Mouse (Mus musculus): Measurements from ENCODE around the gene Gm49318.
"Not testable (repeated sequence)": the region's sequence is repeated elsewhere in the genome, so short reads cannot be mapped to it uniquely, and the experiment has no call there.

Gm49318 gene

GRCm38 (mm10) chr9:22070791-22071573 lies at the start of gene Gm49318, which contains the start of gene Zfp653:
Gm49318 (minus strand) TSS chr9:22071259.
Zfp653 (minus strand) TSS chr9:22071376.
- peak; percentile 99 for DNase-seq

- no peak for DNase-seq
Observed at GRCm38 (mm10) chr9:22119543-22119942, 48.5 kb upstream of the Gm49318 start.

DNA sequence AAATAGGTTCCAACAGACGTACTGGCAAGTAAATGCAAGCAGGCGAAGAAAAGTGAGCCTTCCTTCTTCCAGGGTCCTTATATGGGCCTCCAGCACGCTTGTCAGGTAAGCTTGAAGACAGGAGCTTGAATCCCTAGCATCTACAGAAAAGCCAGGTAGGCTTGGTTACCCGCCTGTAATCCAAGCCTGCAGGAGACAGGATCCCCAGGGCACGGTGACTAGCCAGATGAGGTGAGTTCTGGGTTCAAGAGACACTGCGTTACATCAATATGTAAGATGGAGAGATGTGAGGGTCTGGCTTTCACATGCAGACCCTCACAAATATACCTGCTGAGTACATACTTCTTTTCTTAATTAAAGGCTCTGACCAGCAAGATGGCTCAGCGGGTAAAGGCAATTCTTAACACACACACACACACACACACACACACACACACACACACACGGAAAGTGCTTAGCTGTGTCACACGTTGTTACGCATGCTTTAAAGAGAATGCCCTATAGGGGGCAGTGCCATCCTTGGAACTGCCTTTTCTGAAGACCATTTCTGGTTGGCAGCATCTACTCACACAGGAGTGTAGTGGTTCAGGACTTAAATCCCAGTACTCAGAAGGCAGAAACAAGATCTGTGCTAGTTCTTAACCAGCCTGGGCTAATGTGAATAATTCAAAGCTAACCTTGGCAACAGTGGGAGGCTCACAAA lies 46.8 kb upstream of the Gm49318 start:
- peak; percentile 70 for DNase-seq

GRCm38 (mm10) chr9:22116740-22117426 lies 45.8 kb upstream of the Gm49318 start, which contains the start of gene Elof1:
Elof1 (minus strand) TSS chr9:22117172.
- peak; percentile 98 for DNase-seq

- no peak for DNase-seq
Observed at GRCm38 (mm10) chr9:22116086-22116485, 45.0 kb upstream of the Gm49318 start.

- DNase-seq = no peak
Observed at GRCm38 (mm10) chr9:22115635-22116034, 44.6 kb upstream of the Gm49318 start.

DNA sequence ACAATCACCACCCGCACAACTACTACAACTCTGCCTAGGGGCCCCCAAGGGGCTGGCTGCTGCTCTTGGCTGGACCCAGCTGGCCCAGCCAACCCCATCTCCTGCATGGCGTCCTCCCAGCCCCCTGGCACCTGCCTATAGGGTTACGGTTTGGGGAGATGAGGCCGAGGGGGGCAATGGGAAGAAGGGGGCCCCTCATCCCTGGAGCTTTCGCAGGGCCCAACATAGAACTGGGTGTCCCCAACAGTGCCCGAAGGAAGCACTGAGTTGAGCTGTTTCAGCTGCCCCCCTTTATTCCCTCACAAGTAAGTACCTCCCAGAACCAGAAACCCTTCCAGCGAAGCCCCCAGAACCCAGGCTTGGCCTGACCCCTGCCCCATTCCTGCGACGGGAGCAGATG lies 37.1 kb upstream of the Gm49318 start:
- no peak for DNase-seq

- peak; percentile 47 for DNase-seq
Observed at GRCm38 (mm10) chr9:22099922-22100321, 28.9 kb upstream of the Gm49318 start.

DNA sequence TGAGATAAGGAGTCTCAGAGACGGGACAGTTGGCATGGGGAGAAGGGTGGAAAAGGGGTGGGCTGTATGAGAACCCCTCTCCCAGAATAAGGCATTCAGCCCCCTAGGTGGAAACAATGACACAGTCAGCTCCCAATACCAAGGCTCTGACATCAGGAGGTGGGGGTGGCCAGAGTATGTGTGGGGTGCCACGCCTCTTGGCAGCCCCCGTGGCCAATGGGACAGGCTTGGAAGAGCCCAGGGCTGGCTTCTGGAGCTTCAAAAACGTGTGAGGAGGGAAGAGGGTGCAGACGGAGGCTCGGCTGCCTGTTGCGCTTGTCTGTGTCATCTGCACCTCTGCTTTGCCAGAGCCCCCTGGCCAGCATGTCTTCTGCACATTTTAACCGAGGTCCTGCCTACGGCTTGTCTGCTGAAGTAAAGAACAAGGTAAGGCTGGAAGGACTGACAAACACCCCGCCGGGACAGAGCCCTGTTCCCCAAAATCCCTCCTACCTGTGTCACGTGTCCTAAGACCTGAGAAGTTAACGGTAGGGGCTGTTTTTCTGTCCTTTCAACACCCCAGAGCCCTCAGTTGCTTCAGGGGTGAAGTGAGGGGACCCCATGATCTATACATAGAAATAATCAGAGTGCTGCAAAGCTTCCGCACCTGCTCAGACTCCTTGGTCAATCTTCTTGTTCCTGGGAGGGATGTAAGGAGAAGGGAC lies 28.1 kb upstream of the Gm49318 start, which contains the start of gene Cnn1:
Gene Cnn1, plus strand, starts transcription at position 224 of the 704 bp plus-strand sequence.
- peak; percentile 29 for DNase-seq

DNA sequence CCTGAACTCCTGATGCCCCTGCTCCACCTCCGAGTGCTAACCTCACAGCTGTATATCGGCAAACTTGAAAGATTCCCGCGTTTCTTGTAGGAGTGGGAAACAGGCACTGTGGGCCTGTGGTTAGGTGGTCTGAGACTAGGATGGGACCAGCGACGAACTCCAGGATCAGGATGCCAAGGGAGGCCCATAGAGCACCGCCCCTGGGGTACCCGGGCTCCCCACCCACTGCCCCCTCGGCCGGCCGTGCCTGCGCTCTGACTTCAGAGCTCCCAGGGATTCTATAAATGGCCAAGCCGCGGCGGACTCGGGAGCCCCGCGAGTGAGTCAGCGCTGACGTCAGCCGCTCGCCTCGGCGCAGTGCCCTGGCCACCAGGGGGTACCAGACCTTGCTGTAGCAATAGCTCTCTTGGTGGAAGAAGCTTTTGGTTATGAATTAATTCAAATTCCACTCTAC lies 24.8 kb upstream of the Gm49318 start:
- DNase-seq = peak; percentile 92

DNA sequence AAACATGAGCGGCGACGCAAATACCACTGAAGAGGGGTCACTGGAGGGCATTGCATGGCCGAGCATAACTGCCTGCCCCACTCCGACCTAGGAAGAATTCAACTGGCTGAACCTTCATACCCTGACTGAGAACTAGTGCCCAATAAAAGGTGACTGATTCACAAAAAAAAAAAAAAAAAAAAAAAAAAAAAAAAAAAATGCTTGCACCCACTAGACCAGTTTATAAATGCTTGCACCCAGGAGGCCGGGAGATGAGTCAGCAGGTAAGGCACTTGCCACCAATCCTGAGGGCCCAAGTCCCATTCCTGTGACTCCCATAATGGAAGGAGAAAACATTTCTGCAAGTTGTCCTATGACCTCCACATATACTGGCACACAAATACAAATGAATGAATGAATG lies 21.7 kb upstream of the Gm49318 start:
- DNase-seq = no peak

- no peak for DNase-seq
Observed at GRCm38 (mm10) chr9:22089986-22090385, 18.9 kb upstream of the Gm49318 start.

DNA sequence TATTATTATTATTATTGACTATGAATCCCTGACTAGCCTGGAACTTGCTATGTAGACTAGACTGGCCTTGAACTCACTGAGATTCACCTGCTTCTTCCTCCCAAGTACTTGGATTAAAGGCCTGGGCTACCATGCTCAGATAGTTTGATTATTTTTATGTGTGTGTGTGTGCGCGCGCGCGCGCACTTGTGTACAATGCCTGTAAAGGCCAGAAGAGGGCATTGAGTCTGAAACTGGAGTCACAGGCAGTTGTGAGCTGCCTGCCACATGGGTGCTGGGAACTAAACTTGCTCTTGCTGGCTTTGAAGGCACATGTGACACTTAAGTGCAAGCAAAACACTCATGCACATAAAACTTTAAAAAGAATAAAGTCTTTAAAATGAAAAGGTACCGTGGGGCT lies 18.2 kb upstream of the Gm49318 start:
- DNase-seq = no peak

DNA sequence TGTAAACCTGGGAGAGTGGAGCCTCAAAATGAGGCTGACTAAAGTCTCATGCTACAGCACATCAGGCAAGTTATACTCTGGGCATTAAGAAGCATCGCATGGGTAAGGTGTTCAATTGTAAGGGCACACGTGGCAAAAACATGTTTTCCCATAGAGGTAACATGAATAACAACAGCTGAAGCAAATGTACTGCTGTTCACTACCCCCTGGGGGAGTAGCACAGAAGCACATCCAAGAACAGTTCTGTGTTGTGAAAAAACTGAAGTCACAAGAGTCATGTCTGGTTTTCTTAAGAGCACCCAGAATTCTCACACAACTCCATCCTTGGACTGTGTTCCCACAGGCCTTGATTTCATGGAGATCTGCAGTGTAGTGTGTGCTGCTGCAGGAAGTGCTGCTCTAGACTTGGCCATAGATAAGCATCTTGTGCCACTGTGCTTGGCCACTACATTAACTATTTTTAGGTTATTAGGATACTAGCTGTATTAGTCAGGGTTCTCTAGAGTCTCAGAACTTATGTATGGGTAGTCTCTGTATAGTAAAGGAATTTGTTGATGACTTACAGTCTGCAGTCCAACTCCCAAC lies 16.1 kb upstream of the Gm49318 start:
- no peak for DNase-seq

DNA sequence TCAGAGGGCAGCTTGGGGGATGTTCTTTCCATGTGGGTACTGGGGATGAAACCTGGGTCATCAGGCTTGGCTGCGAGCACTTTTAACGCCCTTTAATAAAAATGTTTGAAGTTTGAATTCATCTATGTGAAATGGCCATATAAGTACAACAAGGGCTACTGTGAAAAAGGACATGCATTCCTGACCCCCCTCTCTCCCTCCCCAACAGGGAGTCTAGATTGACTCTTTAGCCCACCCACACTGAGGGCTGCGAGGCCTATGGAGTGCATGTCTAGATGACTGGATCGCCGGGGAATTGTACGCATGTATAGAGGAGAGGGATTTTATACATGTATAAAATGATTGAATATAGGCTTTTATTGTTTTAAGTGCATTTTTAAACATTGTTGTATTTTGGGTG lies 15.0 kb upstream of the Gm49318 start:
- DNase-seq = no peak

GRCm38 (mm10) chr9:22085022-22085834 lies 14.2 kb upstream of the Gm49318 start, which contains the start of gene Ecsit:
Ecsit (minus strand) TSS chr9:22085438.
- DNase-seq = peak; percentile 95

- DNase-seq = no peak
Observed at GRCm38 (mm10) chr9:22084667-22085021, 13.6 kb upstream of the Gm49318 start.

DNA sequence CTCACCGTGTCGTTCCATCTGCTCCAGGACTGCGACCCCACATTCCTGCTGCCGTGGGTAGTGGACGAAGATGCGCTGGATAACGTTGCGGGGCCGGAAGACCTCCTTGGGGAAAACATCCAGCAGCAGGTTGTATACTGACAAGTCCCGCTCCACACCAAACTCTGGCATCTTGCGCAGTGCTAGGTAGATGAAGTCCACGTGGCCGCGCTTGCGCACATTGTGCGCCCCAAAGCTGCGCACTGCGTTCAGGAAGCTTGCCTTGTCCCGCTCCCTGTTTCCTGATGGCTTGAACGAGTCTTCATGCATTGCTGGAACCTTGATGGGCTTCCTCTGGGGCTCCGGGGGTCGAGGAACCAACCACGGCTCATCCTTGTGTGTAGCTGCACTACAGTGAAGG lies 5.2 kb upstream of the Gm49318 start:
- no peak for DNase-seq

DNA sequence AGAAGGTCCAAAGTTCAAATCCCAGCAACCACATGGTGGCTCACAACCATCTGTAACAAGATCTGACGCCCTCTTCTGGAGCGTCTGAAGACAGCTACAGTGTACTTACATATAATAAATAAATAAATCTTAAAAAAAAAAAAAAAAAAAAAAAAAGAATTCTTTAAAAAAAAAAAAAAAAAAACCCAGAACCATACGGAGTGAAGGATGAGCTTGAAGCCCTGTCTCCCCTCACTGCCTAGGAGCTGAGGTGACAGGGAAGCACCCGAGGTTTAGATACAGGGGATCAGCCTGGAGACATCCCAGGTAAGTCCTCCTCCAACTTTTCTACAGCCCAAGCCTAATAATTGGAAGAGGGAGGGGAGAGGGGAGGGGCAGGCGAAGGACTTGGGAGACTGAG lies 4.7 kb upstream of the Gm49318 start:
- not testable (repeated sequence) for DNase-seq

DNA sequence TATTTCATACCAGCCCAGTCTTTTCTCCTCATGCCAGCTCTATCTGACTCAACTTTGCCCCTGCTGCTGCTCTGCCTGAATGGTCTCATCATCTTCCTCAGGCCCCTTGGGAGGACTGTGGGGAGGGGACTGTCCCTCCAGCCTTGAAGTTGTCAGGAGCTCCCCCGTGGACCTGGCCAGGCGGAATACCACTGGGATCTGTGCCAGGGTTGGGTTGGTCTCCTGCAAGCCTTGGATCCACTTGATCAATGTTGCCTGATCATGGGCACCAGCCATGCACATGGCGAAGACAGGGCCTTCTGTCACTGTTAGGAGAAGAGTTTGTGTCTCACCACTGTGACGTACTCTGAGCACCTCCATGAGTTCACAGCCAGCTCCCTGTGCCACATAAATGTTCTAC lies 1.2 kb upstream of the Gm49318 start:
- no peak for DNase-seq

DNA sequence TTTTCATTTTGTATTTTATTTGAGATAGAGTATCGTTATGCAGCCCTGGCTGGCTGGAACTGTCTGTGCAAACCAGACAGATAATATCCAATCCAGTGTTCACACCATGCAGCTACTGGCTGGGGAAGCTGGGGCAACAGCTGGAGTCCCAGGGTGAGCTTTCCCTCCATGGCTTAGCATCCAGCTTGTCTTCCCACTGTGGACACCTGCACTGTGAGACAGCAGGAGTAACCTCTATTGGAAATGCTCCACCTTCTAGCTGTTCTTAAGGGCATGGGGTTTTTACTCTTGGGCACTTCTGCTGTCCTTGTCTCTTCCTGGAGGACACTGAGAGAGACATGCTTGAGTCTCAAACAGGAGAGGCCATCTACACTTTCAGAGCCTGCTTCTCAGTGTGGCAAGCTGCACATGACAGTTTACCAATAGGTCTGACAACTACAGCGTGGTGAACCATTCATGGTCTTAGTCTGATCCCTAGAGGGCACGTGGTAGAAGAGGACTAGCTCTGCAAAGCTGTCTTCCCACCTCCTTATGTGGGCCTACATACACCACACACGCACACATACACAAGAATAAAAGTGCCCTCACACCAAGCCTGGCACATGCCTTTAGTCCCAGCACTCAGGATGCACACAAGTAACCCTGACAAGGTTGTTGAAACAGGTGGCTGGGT lies 1.0 kb downstream of the Gm49318 start:
- no peak for DNase-seq

Measured in embryo, embryonic 11 days (tissue).